Mouse (Mus musculus) granulocyte monocyte progenitor cell, adult 5-6 weeks (primary cell): ENCODE measurements around the gene Naa40. TPM values are rescaled to one million over a fixed set of nuclear protein-coding genes. Genes with fewer than 3 reads are reported as not detected.
A peak's percentile ranks its signal among the peaks of the same experiment; 100 is the strongest.

ENCODE experiments used
- ATAC-seq: replicated peaks from 2 replicates; pipeline ENCODE4 v1.8.0; 2016; ENCODE audit warnings: mild to moderate bottlenecking, moderate TSS enrichment, inconsistent platforms; ENCODE audit not compliant: poor library complexity, severe bottlenecking
- total RNA-seq, 2 experiments: library from RNA; stranded (forward) in 1 of 2; stranded (reverse) in 1 of 2; fragments of 200-712, 200-1000 nt in 1 of 2; fragments of >200 nt in 1 of 2; fragmentation: Nextera tagmentation in 1 of 2; gene quantifications; 2 replicates each; pipeline ENCODE4 v1.2.3; 2014 to 2017

The Naa40 gene
- total RNA-seq, 2 experiments from 2014 or later = 42.9 to 72.3 TPM

DNA sequence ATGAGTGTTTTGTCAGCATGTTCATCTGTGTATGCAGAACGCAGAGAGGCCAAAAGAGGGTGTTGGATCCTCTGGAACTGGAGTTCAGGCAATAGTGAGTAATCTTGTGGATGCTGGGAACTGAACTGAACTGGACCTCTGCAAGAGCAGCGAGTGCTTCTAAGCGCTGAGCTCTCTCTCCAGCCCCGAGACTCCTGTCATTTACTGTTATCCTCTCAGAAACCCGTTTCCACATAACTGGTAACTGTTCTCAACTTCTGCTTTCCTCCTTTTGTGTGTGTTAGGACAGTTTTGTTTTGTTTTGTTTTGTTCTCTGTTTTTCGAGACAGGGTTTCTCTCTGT is 23.1 kb downstream of the Naa40 start:
- ATAC-seq = peak; percentile 53

DNA sequence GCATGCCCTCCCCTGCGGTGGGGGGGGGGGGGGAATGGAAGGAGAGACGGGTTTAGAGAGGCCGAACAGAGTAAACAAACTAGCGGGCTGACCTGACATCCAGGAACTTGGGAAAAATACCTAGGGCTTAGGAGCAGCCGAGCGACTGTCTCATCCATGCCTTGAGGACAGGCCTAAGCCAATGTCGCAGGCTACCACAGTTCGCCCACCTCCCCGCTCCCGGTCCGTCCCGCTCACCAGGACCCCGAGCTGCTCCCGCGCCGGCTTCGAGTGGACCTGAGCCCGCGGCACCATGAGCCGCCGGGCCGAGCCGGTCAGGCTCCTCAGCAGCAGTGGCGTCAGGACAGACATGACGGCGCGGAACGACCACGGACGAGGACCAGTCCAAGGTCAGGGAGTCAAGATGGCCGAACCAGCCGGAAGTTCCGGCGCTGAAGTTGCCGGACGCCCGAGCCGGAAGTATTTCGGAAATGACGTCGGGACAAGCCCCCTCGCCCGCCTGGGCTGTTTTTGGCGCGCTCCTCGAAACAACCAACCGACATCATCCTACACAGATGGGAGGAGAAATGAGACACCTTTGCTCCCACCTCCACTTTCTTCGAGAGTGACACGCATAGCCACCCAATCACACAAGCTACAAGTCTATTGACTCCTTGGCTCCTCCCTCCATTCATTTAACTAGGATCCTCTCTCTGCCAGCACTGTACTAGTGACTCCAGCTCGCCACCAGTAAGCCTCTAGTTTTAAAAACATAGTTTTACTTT is 23.6 kb downstream of the Naa40 start, which contains the start of gene Cox8a:
TSS of gene Cox8a (minus strand) at position 455 of the 764 bp plus-strand sequence.
- ATAC-seq = peak; percentile 95

DNA sequence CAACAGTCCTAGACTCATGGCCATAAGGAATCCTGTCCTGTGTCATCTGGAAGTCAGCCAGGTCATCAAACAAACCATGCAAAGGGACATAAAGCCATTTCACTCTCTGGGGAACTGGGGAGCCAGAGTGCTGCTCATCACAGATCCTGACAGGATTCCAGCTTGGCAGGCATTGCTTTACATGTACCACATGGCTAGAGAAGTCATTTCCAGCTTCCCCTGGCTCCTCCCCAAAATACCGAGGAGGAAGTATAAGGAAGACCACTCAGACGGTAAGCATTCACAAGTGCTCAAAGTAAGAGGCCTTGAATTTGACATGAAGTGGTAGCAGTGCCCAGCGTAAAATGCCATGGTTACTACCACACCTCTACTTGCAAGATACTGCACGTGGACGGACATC is 26.5 kb downstream of the Naa40 start:
- ATAC-seq = no peak

DNA sequence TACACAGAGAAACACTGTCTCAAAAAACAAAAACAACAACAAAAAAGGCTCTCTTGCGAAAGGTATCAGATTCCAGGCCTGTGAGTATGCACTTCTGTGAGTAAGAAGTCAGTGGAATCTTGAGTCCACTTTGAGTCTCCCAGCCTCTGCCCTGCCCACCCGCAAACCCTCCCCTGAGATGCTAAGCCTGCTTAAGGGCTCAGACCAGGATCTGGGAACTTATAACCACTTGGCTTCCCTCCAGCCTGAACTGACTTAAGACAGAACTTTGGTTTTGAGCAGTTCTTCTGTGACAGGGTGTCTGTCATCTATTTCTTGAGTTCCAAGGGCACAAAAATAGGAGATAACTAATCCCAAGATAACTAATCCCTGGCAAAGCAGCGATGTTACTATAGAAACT is 28.0 kb downstream of the Naa40 start:
- ATAC-seq = no peak

DNA sequence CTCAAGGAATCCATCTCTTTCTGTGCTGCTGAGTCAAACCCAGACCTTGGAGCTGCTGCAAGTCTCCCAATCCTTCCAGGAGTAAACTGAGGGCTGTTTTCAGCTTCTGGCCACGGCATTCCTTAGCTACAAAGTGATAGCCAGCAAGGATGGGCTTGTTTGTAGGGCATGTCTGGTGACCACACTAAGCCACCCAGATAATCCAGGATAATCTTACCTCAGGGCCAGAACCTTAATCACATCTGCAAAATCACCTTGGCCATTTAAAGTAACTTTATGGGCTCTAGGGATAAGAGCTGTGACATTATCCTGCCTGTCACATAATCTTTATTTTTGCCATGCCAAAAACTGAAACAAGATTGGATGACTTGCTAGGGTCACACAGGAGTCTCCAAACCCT is 28.8 kb downstream of the Naa40 start:
- no peak for ATAC-seq

DNA sequence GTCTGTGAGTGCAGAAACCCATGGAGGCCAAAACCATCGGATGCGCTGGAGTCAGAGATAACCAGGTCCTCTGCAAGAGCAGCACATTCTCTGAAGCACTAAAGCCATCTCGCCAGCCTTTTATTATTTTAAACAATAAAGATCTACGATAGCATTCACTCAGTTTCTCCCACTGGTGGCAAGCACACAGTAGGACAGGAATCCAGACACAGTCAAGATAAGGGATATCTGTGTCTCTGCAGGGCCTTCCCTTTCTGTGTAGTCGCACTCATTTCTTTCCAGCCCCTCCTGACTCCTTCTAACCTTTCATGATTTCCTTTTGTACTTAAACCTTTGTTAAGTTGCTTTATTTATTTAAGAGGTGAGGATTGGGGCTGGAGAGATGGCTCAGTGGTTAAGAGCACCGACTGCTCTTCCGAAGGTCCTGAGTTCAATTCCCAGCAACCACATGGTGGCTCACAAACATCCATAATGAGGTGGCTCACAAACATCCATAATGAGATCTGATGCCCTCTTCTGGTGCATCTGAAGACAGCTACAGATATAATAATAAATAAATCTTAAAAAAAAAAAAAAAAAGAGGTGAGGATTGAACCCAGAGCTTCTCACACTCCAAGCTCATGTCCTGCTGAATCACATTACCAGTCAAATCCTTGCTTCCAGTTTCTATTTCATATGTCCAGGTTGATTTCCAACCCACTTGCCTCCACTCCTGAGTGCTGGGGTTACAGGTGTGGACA is 30.9 kb downstream of the Naa40 start:
- no peak for ATAC-seq

DNA sequence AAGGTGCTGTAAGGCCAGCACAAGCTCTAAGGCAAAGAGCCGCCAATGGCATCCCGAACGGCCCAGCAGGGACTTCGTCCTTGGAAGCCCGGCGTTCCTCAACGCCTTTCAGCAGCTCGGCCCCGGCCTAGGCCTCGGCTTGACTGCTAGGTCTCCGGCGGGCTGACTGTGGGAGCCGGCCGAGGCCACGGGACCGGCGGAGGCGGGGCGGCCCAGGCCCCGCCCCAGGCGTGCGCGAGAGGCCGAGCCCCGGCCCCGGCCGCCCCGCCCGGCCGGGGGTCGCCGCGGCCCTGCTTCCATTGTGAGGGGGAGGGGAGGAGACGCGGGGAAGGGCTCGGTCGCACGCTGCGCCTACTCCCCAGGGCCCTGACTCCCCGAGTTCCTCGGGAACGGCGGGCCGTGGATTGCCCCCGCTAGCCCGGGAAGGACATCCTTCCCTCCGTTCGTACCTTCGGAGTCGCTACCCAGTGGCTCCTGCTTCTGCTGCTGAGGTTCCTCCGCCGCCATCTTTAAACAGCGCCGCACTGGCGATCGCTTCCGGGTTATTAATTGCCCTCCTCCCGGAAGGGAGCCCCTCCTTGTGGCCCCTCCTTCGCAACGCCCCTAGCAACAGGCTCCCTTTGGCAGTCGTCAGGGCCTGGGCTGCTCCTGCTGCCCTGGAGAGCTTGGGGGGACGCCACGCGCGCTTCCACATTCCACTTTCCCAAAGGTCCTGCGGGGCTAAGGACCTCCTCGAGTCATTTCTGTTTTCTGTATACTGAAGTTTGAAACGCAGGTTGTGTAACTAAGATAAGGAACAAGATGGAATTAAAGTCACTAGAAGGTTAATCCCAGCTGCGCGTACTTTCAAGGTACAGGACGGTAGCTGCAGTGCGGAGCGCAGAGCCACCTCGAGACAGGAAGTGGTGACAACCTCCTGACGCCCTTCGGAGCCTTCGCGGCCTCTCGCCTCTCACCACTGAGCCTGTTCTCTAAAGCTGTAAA is 34.9 kb downstream of the Naa40 start, which contains the start of gene Otub1:
TSS of gene Otub1 (minus strand) at position 564 of the 984 bp plus-strand sequence.
- ATAC-seq = peak; percentile 92

DNA sequence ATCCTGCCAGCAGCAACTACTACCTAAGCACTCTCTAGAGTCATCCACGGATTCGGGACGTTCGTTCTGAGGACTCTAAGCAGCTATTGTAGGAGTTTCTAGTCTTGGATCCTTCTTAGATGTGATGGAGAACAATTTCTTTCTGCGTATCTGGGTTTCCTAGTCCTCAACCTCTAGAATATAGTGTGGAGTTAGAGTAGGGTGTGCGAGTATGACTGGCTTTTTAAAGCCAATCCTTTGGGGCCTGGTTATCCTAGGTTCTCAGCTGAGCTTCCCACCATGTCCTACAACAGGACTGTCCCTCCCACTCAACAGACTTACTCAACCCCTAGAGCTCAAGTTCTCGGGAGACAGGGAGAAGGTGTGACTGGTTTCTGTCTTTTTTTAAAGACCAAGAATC is 35.7 kb downstream of the Naa40 start:
- ATAC-seq = no peak

DNA sequence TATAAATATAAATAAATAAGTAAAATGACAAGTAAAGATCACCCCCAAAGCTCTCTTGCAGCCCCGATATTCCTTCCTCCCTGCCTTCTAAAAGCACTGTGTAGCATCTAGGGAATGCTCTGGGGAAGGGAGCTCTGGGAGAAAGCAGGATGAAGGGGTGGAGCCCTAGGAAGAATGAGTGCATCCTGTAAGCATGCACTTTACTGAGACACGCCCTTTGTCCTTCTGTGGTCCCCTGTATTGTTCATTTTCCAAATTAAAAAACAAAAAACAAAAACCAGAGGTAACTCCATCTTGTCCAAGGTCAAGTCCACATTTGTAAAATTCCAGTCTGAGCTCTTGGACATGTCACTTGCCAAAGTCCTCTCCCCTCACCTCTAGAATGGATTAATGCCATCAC is 36.1 kb downstream of the Naa40 start:
- no peak for ATAC-seq

DNA sequence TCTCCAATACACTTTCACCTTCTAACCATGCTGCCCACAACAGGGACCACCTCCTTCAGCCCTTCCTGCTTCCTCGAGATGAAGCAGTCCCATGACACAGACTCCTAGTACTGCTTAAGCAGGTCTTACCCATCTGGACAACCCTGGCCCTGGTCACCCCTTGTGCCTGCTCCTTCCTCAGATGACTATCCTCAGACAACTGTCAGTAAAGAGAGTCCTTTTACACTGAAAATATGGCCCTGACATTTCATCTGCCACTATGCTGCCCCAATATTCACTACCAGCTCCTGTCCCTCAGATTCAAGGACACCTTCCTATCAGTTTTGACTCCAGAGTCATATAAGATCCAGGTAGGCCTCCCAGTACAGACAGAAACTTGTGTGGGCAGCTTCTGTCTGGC is 40.6 kb downstream of the Naa40 start:
- ATAC-seq = no peak

DNA sequence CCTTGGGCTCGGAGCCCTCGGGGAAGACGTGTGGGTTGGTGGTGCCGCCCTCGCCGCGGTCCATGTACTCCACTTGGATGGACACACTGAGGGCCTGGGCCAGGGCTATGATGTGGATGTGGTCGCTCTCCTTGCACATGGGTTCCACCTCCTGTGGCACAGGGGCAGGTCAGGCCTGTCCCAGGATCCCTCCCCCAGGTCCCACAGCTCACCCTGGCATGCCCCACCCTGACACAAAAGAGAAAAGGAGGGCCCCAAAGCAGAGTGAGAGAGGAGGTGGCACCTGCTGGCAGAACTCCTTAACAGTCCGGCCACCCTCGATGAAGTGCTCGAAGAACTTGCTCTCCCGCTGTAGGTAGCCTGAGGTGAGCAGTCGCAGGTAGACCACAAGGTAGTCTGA is 41.9 kb downstream of the Naa40 start:
- no peak for ATAC-seq

DNA sequence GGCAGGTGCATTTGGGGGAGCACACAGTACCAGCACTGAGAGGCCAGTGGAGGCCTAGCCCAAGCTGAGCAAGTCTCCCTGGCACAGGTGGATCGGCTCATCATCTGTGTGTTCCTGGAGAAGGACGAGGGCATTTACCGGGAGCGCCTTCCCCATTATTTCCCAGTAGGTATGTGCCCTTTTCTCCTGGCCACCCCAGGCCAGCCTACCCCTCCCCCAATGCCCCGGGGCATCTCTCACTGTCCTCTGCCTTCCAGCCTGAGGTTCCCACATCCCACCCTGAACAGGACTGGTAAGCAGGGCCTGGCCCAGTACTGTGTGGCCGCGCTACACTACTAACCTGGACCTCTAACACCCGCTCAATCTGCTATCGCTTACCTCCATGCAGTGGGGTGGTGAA is 43.5 kb downstream of the Naa40 start:
- ATAC-seq = no peak

DNA sequence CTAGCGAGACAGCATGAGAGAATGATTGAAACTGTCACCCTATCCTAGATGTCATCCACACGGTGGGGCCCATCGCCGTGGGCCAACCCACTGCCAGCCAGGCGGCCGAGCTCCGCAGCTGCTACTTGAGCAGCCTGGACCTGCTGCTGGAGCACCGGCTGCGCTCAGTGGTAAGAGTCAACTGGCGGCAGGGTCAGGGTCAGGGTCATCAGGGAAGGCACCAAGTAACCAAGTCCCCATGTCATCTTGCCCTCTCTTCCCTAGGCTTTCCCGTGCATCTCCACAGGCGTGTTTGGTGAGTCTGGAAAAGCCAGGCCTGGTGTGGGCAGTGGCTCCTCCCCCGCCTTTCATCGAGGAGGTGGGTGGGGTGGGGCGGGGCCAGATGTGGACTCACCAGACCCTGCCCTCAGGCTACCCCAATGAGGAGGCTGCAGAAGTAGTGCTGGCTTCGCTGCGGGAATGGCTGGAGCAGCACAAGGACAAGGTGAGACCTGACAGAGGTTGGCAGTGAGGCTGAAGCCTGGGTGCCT is 44.2 kb downstream of the Naa40 start:
- ATAC-seq = no peak

DNA sequence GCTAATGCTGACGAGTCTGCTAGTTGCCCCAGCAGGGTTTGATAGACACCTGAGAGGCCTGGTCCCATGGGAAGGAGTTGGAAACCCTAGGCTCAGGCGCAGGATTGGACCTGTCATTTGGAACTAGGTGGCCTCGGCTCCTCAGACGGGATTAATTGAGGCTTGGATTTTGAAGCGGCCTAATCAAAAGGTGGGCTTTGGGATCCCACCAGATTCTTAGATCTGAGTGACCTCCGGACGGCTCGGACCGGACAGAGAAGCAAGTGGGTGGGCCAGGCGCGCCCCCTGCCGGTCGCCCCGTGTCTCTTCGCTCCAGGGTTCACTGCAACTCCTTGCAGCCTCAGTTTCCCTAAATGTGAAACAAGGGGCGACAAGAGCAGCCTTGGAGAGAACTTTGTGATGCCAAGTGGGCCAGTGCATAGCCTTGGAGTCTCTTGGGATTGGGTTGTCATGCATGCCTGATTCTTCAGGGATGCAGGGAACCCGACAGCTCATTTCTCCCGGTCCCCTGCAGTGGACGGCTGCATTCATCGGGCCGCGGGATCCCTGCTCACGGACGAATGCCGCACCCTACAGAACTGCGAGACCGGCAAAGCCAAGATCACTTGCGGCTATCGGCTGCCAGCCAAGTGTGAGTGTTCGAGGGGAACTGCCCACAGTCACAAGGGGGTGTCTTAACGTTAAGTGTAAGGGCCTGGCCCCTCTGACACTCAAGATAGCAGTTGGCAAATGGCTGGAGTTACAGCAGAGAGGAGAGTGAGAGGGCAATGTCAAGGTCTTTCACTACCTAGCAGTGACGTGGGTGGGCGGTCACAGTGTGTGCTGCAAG is 44.9 kb downstream of the Naa40 start:
- peak; percentile 54; the same call in 1 of the 2 replicates for ATAC-seq

DNA sequence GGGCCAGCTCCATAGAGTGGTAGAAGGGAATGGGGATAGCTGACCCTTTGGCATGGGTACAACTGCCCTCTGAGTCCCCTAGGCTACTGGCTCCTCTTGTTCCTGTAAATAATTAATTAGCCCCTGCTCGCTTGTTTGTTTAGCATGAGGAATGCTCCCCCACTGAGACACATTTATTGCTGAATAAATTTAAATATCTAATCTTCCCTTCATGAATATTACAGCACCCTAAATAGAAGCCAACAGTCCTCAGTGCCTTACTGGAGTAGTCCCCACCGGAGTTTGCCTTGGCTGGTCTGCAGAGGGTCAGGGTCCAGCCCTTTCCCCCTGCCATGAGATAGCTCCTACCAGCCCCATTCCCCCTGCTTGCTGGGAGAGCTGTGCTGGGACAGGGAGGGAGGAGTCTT is 48.4 kb downstream of the Naa40 start:
- ATAC-seq = no peak

DNA sequence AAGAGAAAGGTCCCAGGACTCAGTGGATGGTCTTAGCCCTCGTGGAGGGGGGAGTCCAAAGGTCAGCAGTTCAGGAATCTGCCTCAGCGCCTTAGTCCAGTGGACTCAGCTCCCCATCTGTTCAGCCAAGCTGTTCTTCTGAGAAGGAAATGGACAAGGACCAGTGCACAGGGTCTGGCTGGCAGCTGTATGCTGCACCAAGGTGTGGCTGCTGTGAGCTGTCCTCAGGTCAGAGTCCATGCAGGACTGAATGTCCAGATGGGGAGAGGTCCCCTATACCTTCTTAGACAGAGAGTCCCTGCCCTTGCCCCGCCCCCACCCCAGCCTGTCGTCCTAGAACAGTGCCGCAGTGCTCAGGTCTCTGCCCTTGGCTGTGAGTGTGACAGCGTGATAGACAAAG is 49.3 kb downstream of the Naa40 start:
- no peak for ATAC-seq

DNA sequence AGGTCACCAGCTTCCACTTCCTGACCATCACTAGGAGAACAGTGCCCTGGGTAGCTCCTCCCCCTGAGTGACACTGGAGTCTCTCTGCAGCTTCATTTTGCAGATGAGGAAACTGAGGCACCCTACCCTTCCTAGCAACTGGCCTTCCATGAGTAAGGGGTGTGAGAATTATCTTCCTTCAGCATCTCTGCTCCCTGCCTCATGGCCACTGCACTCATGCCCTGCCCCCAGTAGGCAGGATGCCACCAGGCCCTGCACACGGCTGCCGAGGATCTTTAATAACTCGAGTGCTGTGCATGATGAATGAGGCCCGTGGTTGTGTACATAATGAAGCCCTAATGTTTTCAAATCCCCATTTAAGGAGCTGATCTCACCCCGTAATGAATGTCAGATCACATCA is 50.0 kb downstream of the Naa40 start:
- ATAC-seq = no peak

DNA sequence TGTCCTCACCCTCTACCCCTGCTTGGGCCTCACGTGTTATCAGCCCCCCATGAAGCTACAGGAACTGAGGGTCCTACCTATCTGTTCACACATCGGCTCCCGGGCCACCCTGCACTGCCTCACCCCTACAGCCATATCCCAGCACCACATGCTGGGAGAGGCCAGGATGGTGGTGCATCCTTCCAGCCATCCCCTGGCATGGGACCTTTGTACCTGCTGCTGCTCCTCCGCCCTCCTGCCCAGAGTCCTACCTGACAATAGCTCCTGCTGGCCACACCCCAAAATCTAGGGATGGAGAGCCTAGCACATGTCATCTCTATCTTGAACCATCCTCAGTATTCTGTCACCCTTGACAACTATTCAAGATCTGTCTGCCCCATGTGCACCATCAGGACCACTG is 52.0 kb downstream of the Naa40 start:
- ATAC-seq = no peak

DNA sequence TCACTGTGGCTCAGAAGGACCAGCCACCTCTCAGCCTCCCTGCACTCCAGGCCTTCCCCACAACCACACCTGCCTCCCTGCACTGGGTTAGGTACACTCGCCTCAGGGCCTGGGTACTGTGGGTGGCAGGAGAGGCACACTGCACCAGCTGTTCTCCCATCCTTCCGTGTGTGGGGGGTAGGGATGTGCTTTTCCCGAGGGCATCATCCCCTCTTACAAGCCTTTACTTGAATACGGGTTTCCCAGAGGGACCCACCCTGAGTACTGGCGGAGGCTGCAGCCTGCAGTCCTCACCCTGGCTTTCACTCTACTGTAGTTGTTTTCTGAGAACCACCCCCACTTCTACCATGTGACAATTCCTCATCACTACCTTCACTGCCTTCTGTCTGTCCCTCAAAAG is 53.8 kb downstream of the Naa40 start:
- ATAC-seq = no peak
